Mouse (Mus musculus) heart, adult 2 months (tissue): ENCODE data around the gene Pycr1.

Experiments
- CTCF ChIP-seq: fragments of 200-600 bp; IDR thresholded peaks from 2 replicates; pipeline ENCODE4 v1.8.1; 2022; ENCODE audit warnings: antibody characterized with exemption, mild to moderate bottlenecking, moderate library complexity
- POLR2A ChIP-seq: fragments of 200-500 bp; IDR thresholded peaks from 2 replicates; pipeline ENCODE4 v1.6.1; 2011; ENCODE audit warnings: mild to moderate bottlenecking, low read depth, low read length, control low read depth; ENCODE audit not compliant: insufficient read depth

GRCm38 (mm10) chr11:120634810-120635209, 8.8 kb downstream of the Pycr1 start:
- TF ChIP-seq CTCF (no peak), POLR2A (no peak)
